Mouse (Mus musculus) liver, adult 2 months (tissue): ENCODE measurements at regions not wholly inside any gene's neighbourhood (a gene's known extent, or its start where the extent isn't known, plus 50 kb on each side); places are given as distances from the start of the nearest gene placed in this dataset.
A peak's percentile ranks its signal among the peaks of the same experiment; 100 is the strongest.

Experiments used
- DNase-seq: peaks from one replicate; pipeline ENCODE4 v3.0.0-alpha.2; 2011; ENCODE audit warnings: low read depth, low spot score; ENCODE audit errors: extremely low read depth
- H3K27ac ChIP-seq: fragments of 200-500 bp; replicated peaks from 2 replicates; pipeline ENCODE4 v1.5.1; 2012; ENCODE audit warnings: low read depth, mild to moderate bottlenecking, control low read depth, inconsistent platforms, low read length; ENCODE audit not compliant: insufficient read depth
- H3K27me3 ChIP-seq: fragments of 200-500 bp; 2 replicates; pipeline ENCODE4 v1.6.1; 2012; ENCODE audit warnings: mild to moderate bottlenecking, moderate library complexity, low read length, inconsistent platforms; ENCODE audit not compliant: control insufficient read depth, insufficient read depth
- H3K36me3 ChIP-seq: fragments of 200-500 bp; 2 replicates; pipeline ENCODE4 v1.6.1; 2012; ENCODE audit warnings: low read length, inconsistent platforms; ENCODE audit not compliant: control insufficient read depth, insufficient read depth
- H3K4me1 ChIP-seq: fragments of 200-500 bp; 2 replicates; pipeline ENCODE4 v1.6.1; 2011; ENCODE audit warnings: low read length; ENCODE audit not compliant: control insufficient read depth, insufficient read depth
- H3K4me3 ChIP-seq: fragments of 200-500 bp; 2 replicates; pipeline ENCODE4 v1.5.1; 2011; ENCODE audit warnings: low read depth, mild to moderate bottlenecking, control low read depth, low read length, moderate library complexity; ENCODE audit not compliant: insufficient read depth
- H3K79me2 ChIP-seq: fragments of 200-500 bp; 2 replicates; pipeline ENCODE4 v1.6.1; 2012; ENCODE audit warnings: inconsistent platforms, mild to moderate bottlenecking, low read length, moderate library complexity; ENCODE audit not compliant: control insufficient read depth, insufficient read depth
- H3K9ac ChIP-seq: fragments of 200-500 bp; 2 replicates; pipeline ENCODE4 v1.6.1; 2012; ENCODE audit warnings: low read depth, mild to moderate bottlenecking, control low read depth, inconsistent platforms, low read length
- CTCF ChIP-seq: fragments of 200-500 bp; IDR thresholded peaks from 2 replicates; pipeline ENCODE4 v1.5.1; 2011; ENCODE audit warnings: low read depth, low read length, control low read depth
- POLR2A ChIP-seq: fragments of 200-500 bp; IDR thresholded peaks from 2 replicates; pipeline ENCODE4 v1.6.1; 2011; ENCODE audit warnings: low read length, control low read depth; ENCODE audit not compliant: insufficient read depth; ENCODE audit errors: extremely low read depth
- WGBS: fragments of 180-500 bp; shearing (Covaris S2); methylation state at CpG from one replicate; pipeline ENCODE4 v1.1.7; 2018; 5-methylcytosine and 5-hydroxymethylcytosine counted together

GRCm38 (mm10) chr7:39981647-39982046 is 464.1 kb downstream of the Zfp619 start:
- no peak overlapping the region for H3K4me3 ChIP-seq
- peak; percentile 96 for DNase-seq
- H3K27ac ChIP-seq: peak overlapping the region; percentile 75
- H3K4me1 ChIP-seq: peaks cover 15% of the 10 kb centered on the region
- 23% methylated on average over 4 of the region's 4 CpGs for WGBS
- no peak overlapping the region for H3K9ac ChIP-seq
- H3K79me2 ChIP-seq: no peaks in the 10 kb centered on the region
- TF ChIP-seq CTCF: no peak
- no peak for TF ChIP-seq POLR2A
- H3K27me3 ChIP-seq: no peaks in the 10 kb centered on the region
- H3K36me3 ChIP-seq: no peaks in the 10 kb centered on the region
